Mouse (Mus musculus) cerebellum, adult 8-10 months (tissue): Measurements from ENCODE around the gene Il1r2.

Experiments used
- DNase-seq: peaks from one replicate; pipeline ENCODE4 v3.0.0; 2022

Il1r2 gene

GRCm38 (mm10) chr1:40139798-40140532, 66.1 kb downstream of the Il1r2 start:
- peak; percentile 5 for DNase-seq

DNA sequence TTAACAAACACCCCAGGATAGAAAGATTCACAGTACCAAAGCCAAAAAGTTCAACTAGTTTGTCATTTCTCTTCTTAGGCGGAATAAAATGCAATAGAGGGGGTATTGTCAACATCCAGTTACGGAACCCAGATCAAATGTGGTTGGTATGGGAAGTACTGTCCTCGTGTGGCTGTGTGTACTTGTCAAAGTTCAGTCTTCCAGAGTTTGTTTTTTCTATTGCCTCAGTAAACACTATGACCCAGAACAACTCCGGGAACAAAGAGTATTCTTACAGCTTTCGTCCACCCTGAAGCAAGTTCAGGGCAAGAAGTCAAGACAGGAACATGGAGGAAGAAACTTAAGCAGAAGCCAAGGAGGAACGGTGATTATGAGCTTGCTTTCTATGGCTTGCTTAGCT, 82.2 kb downstream of the Il1r2 start:
- no peak for DNase-seq

GRCm38 (mm10) chr1:40163329-40163917, 89.5 kb downstream of the Il1r2 start:
- no peak for DNase-seq

DNA sequence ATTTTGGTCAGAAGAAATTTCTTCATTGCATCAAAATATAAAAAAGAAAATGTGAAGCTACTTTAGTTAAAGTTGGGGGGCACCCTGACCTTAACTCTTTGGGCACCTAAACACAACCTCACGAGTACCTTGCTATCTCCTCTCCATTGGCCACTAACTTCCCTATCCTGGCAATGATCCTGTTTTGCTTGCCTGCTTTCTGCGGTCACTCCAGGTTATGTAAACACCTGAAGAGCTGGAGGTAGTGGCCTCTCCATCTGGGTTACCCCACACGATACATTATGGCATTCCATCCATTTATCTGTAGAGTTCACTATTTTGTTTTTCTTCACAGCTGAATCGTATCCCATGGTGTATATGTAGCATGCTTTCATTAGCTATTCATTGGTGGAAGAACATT, 90.5 kb downstream of the Il1r2 start:
- DNase-seq, result no peak

DNA sequence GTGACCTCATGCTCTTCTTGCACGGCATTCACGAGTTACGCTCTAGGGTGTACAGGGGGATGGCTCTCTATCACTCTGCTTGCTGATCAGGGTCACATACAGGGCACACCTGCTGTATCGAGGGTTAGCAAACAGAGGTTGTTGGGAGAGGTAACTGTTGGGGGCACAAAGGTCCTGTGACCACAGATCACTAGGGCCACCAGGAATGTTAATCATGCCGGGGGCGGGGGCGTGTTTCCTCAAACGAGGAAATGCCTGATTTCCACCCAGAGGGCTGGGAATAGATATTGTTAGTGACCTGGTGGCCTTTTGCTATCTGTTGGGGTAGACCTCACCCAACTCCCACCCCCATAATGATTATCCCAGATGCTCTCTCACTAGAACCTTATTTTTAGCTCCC, 93.7 kb downstream of the Il1r2 start:
- no peak for DNase-seq

- no peak for DNase-seq
Observed at GRCm38 (mm10) chr1:40171878-40172277, 98.0 kb downstream of the Il1r2 start.

DNA sequence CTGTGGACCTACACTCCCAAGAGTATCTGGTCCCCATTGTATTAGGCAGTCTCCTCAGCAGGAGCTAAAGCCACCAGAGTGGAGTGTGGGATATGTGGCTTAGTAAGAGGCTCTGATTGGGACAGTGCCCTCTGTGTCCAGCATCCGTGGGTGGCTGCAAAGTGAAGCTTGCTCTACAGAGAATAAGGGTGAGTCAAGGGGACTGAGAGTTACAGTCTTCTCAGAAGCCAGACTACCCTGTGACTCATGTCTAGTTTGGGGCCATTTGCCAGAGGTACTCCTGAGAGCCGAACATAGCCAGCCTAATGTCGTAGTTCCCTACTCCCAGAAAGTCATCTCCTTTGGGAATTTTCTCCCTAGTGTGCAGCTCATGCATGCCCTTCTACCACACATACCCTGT, 100.3 kb downstream of the Il1r2 start:
- no peak for DNase-seq
